Mouse (Mus musculus) cerebellum, postnatal 25 days (tissue): Measurements from ENCODE around the gene 4930412O13Rik.

Experiments
- DNase-seq, 2 experiments: peaks; one replicate each; pipeline ENCODE4 v3.0.0; 2021; ENCODE audit warnings: mixed read lengths in 2 of 2

4930412O13Rik gene

GRCm38 (mm10) chr2:9881051-9881591, at the start of gene 4930412O13Rik:
TSS of gene 4930412O13Rik (plus strand) at chr2:9881252.
- DNase-seq: no peak

- DNase-seq: no peak
These were observed 47.3 kb upstream of the 4930412O13Rik start for GRCm38 (mm10) chr2:9833712-9834111.

- DNase-seq: no peak
These were observed 45.9 kb upstream of the 4930412O13Rik start for GRCm38 (mm10) chr2:9835195-9835594.

GRCm38 (mm10) chr2:9852851-9853576, 28.0 kb upstream of the 4930412O13Rik start:
- no peak for DNase-seq

GRCm38 (mm10) chr2:9855861-9856260, 25.2 kb upstream of the 4930412O13Rik start:
- DNase-seq: no peak

- DNase-seq: no peak
These were observed 20.4 kb upstream of the 4930412O13Rik start for GRCm38 (mm10) chr2:9860698-9861097.

GRCm38 (mm10) chr2:9867092-9867825, 13.8 kb upstream of the 4930412O13Rik start:
- DNase-seq: no peak

GRCm38 (mm10) chr2:9871141-9871716, 9.8 kb upstream of the 4930412O13Rik start:
- no peak for DNase-seq

- DNase-seq: no peak
These were observed 9.3 kb upstream of the 4930412O13Rik start for GRCm38 (mm10) chr2:9871798-9872197.

- no peak for DNase-seq
These were observed 8.4 kb upstream of the 4930412O13Rik start for GRCm38 (mm10) chr2:9872682-9873081.

GRCm38 (mm10) chr2:9873757-9874156, 7.3 kb upstream of the 4930412O13Rik start:
- no peak for DNase-seq

GRCm38 (mm10) chr2:9874467-9875219, 6.4 kb upstream of the 4930412O13Rik start:
- no peak for DNase-seq

- no peak for DNase-seq
These were observed 5.8 kb upstream of the 4930412O13Rik start for GRCm38 (mm10) chr2:9875220-9875619.

- no peak for DNase-seq
These were observed 5.2 kb upstream of the 4930412O13Rik start for GRCm38 (mm10) chr2:9875676-9876357.

- peak in 1 of 2 experiments; percentile 15 for DNase-seq
These were observed 4.3 kb upstream of the 4930412O13Rik start for GRCm38 (mm10) chr2:9876621-9877325.

GRCm38 (mm10) chr2:9877326-9877690, 3.7 kb upstream of the 4930412O13Rik start:
- DNase-seq: peak; percentile 22 to 40

- peak in 1 of 2 experiments; percentile 15 for DNase-seq
These were observed 3.0 kb upstream of the 4930412O13Rik start for GRCm38 (mm10) chr2:9877966-9878563.

GRCm38 (mm10) chr2:9878564-9879081, 2.4 kb upstream of the 4930412O13Rik start:
- peak in 1 of 2 experiments; percentile 19 for DNase-seq

GRCm38 (mm10) chr2:9879092-9879491, 2.0 kb upstream of the 4930412O13Rik start:
- peak; percentile 19 to 44 for DNase-seq

GRCm38 (mm10) chr2:9879493-9879892, 1.6 kb upstream of the 4930412O13Rik start:
- DNase-seq: peak; percentile 71 to 81

GRCm38 (mm10) chr2:9880271-9880670, 781 bp upstream of the 4930412O13Rik start:
- no peak for DNase-seq
